Mouse (Mus musculus): Measurements from ENCODE around the gene Olfr9. TPM values are rescaled to one million over a fixed set of nuclear protein-coding genes. Genes with fewer than 3 reads are reported as not detected.

Olfr9 gene
- polyA plus RNA-seq, 1 experiment, result not detected

GRCm38 (mm10) chr10:129023319-129023718 is 34.1 kb downstream of the Olfr9 start:
- Histone ChIP-seq H3ac (ENCODE audit: control insufficient read depth, insufficient read length) (no peak overlapping the region), H3K4me3 (no peak overlapping the region), H3K4me2 (ENCODE audit: low read depth) (no peak overlapping the region), H3K36me3 (ENCODE audit: control insufficient read depth, insufficient read depth) (no peaks in the 10 kb centered on the region), H3K79me2 (ENCODE audit: control insufficient read depth, insufficient read depth) (no peaks in the 10 kb centered on the region), H3K27me3 (ENCODE audit: control insufficient read depth, insufficient read depth, insufficient read length) (no peaks in the 10 kb centered on the region)
- TF ChIP-seq SRF (IDR thresholded peaks at IDR 0.05; ENCODE audit: control insufficient read depth, insufficient read length, low read depth), result no peak
- no peak for TF ChIP-seq MYOG (IDR thresholded peaks at IDR 0.05; ENCODE audit: control insufficient read depth in 1 of 3, insufficient read depth in 1 of 3, insufficient read length in 2 of 3, low read depth in 2 of 3)
- TF ChIP-seq USF1 (IDR thresholded peaks at IDR 0.05; ENCODE audit: low read depth), result no peak
- no peak for TF ChIP-seq TCF3 (IDR thresholded peaks at IDR 0.05; ENCODE audit: insufficient read length, low read depth)
- no peak for TF ChIP-seq REST (IDR thresholded peaks at IDR 0.05; ENCODE audit: insufficient read depth, insufficient read length)
- TF ChIP-seq TCF12 (IDR thresholded peaks at IDR 0.05; ENCODE audit: insufficient read depth, poor library complexity, severe bottlenecking), result no peak
- no peak for TF ChIP-seq POLR2A (IDR thresholded peaks at IDR 0.05; ENCODE audit: insufficient read length, low read depth)
- TF ChIP-seq E2F4 (IDR thresholded peaks at IDR 0.05; ENCODE audit: insufficient read depth), result no peak
- TF ChIP-seq MYOD1 (IDR thresholded peaks at IDR 0.05; ENCODE audit: control insufficient read depth in 1 of 3, insufficient read length in 2 of 3, low read depth in 2 of 3), result no peak
- TF ChIP-seq MAX (IDR thresholded peaks at IDR 0.05; ENCODE audit: low read depth), result no peak
- TF ChIP-seq CEBPB (IDR thresholded peaks at IDR 0.05; ENCODE audit: insufficient read depth, poor library complexity, severe bottlenecking), result no peak

GRCm38 (mm10) chr10:129026018-129026662 is 36.9 kb downstream of the Olfr9 start:
- Histone ChIP-seq H3K4me3 (no peak overlapping the region), H3K27me3 (ENCODE audit: control insufficient read depth, insufficient read depth, insufficient read length) (no peaks in the 10 kb centered on the region), H3K79me2 (ENCODE audit: control insufficient read depth, insufficient read depth) (no peaks in the 10 kb centered on the region), H3ac (ENCODE audit: control insufficient read depth, insufficient read length) (no peak overlapping the region), H3K36me3 (ENCODE audit: control insufficient read depth, insufficient read depth) (no peaks in the 10 kb centered on the region), H3K4me2 (ENCODE audit: low read depth) (no peak overlapping the region)
- no peak for TF ChIP-seq POLR2A (IDR thresholded peaks at IDR 0.05; ENCODE audit: insufficient read length, low read depth)
- TF ChIP-seq TCF3 (IDR thresholded peaks at IDR 0.05; ENCODE audit: insufficient read length, low read depth), result no peak
- no peak for TF ChIP-seq MYOD1 (IDR thresholded peaks at IDR 0.05; ENCODE audit: control insufficient read depth in 1 of 3, insufficient read length in 2 of 3, low read depth in 2 of 3)
- no peak for TF ChIP-seq TCF12 (IDR thresholded peaks at IDR 0.05; ENCODE audit: insufficient read depth, poor library complexity, severe bottlenecking)
- no peak for TF ChIP-seq REST (IDR thresholded peaks at IDR 0.05; ENCODE audit: insufficient read depth, insufficient read length)
- no peak for TF ChIP-seq SRF (IDR thresholded peaks at IDR 0.05; ENCODE audit: control insufficient read depth, insufficient read length, low read depth)
- no peak for TF ChIP-seq CEBPB (IDR thresholded peaks at IDR 0.05; ENCODE audit: insufficient read depth, poor library complexity, severe bottlenecking)
- no peak for TF ChIP-seq MYOG (IDR thresholded peaks at IDR 0.05; ENCODE audit: control insufficient read depth in 1 of 3, insufficient read depth in 1 of 3, insufficient read length in 2 of 3, low read depth in 2 of 3)
- TF ChIP-seq MAX (IDR thresholded peaks at IDR 0.05; ENCODE audit: low read depth), result no peak
- no peak for TF ChIP-seq POLR2AphosphoS2 (IDR thresholded peaks at IDR 0.05; ENCODE audit: insufficient read length, low read depth)
- TF ChIP-seq E2F4 (IDR thresholded peaks at IDR 0.05; ENCODE audit: insufficient read depth), result no peak
- TF ChIP-seq USF1 (IDR thresholded peaks at IDR 0.05; ENCODE audit: low read depth), result no peak

GRCm38 (mm10) chr10:129028343-129028742 is 39.1 kb downstream of the Olfr9 start:
- H3K36me3 ChIP-seq (ENCODE audit: control insufficient read depth, insufficient read depth), result no peaks in the 10 kb centered on the region
- no peak overlapping the region for H3K4me2 ChIP-seq (ENCODE audit: low read depth)
- H3K27me3 ChIP-seq (ENCODE audit: control insufficient read depth, insufficient read depth, insufficient read length), result no peaks in the 10 kb centered on the region
- H3ac ChIP-seq (ENCODE audit: control insufficient read depth, insufficient read length), result no peak overlapping the region
- no peak overlapping the region for H3K4me3 ChIP-seq
- TF ChIP-seq E2F4 (IDR thresholded peaks at IDR 0.05; ENCODE audit: insufficient read depth) (no peak), REST (IDR thresholded peaks at IDR 0.05; ENCODE audit: insufficient read depth, insufficient read length) (no peak), MAX (IDR thresholded peaks at IDR 0.05; ENCODE audit: low read depth) (no peak), USF1 (IDR thresholded peaks at IDR 0.05; ENCODE audit: low read depth) (no peak), MYOD1 (IDR thresholded peaks at IDR 0.05; ENCODE audit: control insufficient read depth in 1 of 3, insufficient read length in 2 of 3, low read depth in 2 of 3) (no peak), POLR2AphosphoS2 (IDR thresholded peaks at IDR 0.05; ENCODE audit: insufficient read length, low read depth) (no peak), TCF12 (IDR thresholded peaks at IDR 0.05; ENCODE audit: insufficient read depth, poor library complexity, severe bottlenecking) (no peak), POLR2A (IDR thresholded peaks at IDR 0.05; ENCODE audit: insufficient read length, low read depth) (no peak), MYOG (IDR thresholded peaks at IDR 0.05; ENCODE audit: control insufficient read depth in 1 of 3, insufficient read depth in 1 of 3, insufficient read length in 2 of 3, low read depth in 2 of 3) (no peak), TCF3 (IDR thresholded peaks at IDR 0.05; ENCODE audit: insufficient read length, low read depth) (no peak), SRF (IDR thresholded peaks at IDR 0.05; ENCODE audit: control insufficient read depth, insufficient read length, low read depth) (no peak), CEBPB (IDR thresholded peaks at IDR 0.05; ENCODE audit: insufficient read depth, poor library complexity, severe bottlenecking) (no peak)
- H3K79me2 ChIP-seq (ENCODE audit: control insufficient read depth, insufficient read depth), result no peaks in the 10 kb centered on the region

- Histone ChIP-seq H3K4me2 (ENCODE audit: low read depth) (no peak within 1 kb of the TSS), H3K79me2 (ENCODE audit: control insufficient read depth, insufficient read depth) (no peaks in the 10 kb centered on the region), H3ac (ENCODE audit: control insufficient read depth, insufficient read length) (no peak within 1 kb of the TSS), H3K27me3 (ENCODE audit: control insufficient read depth, insufficient read depth, insufficient read length) (no peaks in the 10 kb centered on the region), H3K36me3 (ENCODE audit: control insufficient read depth, insufficient read depth) (no peaks in the 10 kb centered on the region), H3K4me3 (no peak within 1 kb of the TSS)
- TF ChIP-seq POLR2A (IDR thresholded peaks at IDR 0.05; ENCODE audit: insufficient read length, low read depth) (no peak), SRF (IDR thresholded peaks at IDR 0.05; ENCODE audit: control insufficient read depth, insufficient read length, low read depth) (no peak), TCF3 (IDR thresholded peaks at IDR 0.05; ENCODE audit: insufficient read length, low read depth) (no peak)
These were observed 50.6 kb downstream of the Olfr9 start, which contains the start of gene Olfr764-ps1 for GRCm38 (mm10) chr10:129039796-129040195. TSS of gene Olfr764-ps1 (minus strand) at chr10:129039896.

Other genes starting within 250 kb of the Olfr9 start
- 13.2 TPM for gene Dgka, start 244.6 kb upstream of the Olfr9 start, polyA plus RNA-seq (2012; fragmentation: generic; extraction: Trizol)
- gene Pym1, start 241.5 kb upstream of the Olfr9 start, polyA plus RNA-seq (2012; fragmentation: generic; extraction: Trizol), result 32.6 TPM
- gene Mmp19, start 198.5 kb upstream of the Olfr9 start, polyA plus RNA-seq (2012; fragmentation: generic; extraction: Trizol), result 12.1 TPM
- gene Dnajc14, start 185.4 kb upstream of the Olfr9 start, polyA plus RNA-seq (2012; fragmentation: generic; extraction: Trizol), result 39.0 TPM
- 18.7 TPM for gene Tmem198b, start 185.1 kb upstream of the Olfr9 start, polyA plus RNA-seq (2012; fragmentation: generic; extraction: Trizol)
- 40.8 TPM for gene Sarnp, start 172.1 kb upstream of the Olfr9 start, polyA plus RNA-seq (2012; fragmentation: generic; extraction: Trizol)
- gene Ormdl2, start 167.8 kb upstream of the Olfr9 start, polyA plus RNA-seq (2012; fragmentation: generic; extraction: Trizol), result 19.2 TPM
- gene Gdf11, start 97.7 kb upstream of the Olfr9 start, polyA plus RNA-seq (2012; fragmentation: generic; extraction: Trizol), result 17.9 TPM
- 2,403 TPM for gene Cd63, start 88.4 kb upstream of the Olfr9 start, polyA plus RNA-seq (2012; fragmentation: generic; extraction: Trizol)
- 63.3 TPM for gene Rdh5, start 66.5 kb upstream of the Olfr9 start, polyA plus RNA-seq (2012; fragmentation: generic; extraction: Trizol)
- gene Bloc1s1, start 65.4 kb upstream of the Olfr9 start, polyA plus RNA-seq (2012; fragmentation: generic; extraction: Trizol), result 238 TPM
- 635 TPM for gene Itga7, start 55.6 kb upstream of the Olfr9 start, polyA plus RNA-seq (2012; fragmentation: generic; extraction: Trizol)
- gene Mettl7b, start 28.4 kb upstream of the Olfr9 start, polyA plus RNA-seq (2012; fragmentation: generic; extraction: Trizol), result 0.71 TPM
- 0.05 TPM for gene Olfr763, start 21.4 kb downstream of the Olfr9 start, polyA plus RNA-seq (2012; fragmentation: generic; extraction: Trizol)
- 0.01 TPM for gene Olfr764-ps1, start 50.5 kb downstream of the Olfr9 start, polyA plus RNA-seq (2012; fragmentation: generic; extraction: Trizol)
- not detected for gene Olfr765, start 60.6 kb downstream of the Olfr9 start, polyA plus RNA-seq (2012; fragmentation: generic; extraction: Trizol)
- not detected for gene Olfr766-ps1, start 79.5 kb downstream of the Olfr9 start, polyA plus RNA-seq (2012; fragmentation: generic; extraction: Trizol)
- 0.04 TPM for gene Olfr767, start 93.5 kb downstream of the Olfr9 start, polyA plus RNA-seq (2012; fragmentation: generic; extraction: Trizol)
- 0.01 TPM for gene Olfr768, start 109.9 kb downstream of the Olfr9 start, polyA plus RNA-seq (2012; fragmentation: generic; extraction: Trizol)
- 0.04 TPM for gene Olfr769, start 128.4 kb downstream of the Olfr9 start, polyA plus RNA-seq (2012; fragmentation: generic; extraction: Trizol)
- not detected for gene Olfr770, start 149.6 kb downstream of the Olfr9 start, polyA plus RNA-seq (2012; fragmentation: generic; extraction: Trizol)
- not detected for gene Olfr771, start 175.3 kb downstream of the Olfr9 start, polyA plus RNA-seq (2012; fragmentation: generic; extraction: Trizol)
- gene Olfr772, start 188.5 kb downstream of the Olfr9 start, polyA plus RNA-seq (2012; fragmentation: generic; extraction: Trizol), result not detected
- not detected for gene Olfr773, start 198.0 kb downstream of the Olfr9 start, polyA plus RNA-seq (2012; fragmentation: generic; extraction: Trizol)
- not detected for gene Olfr774, start 246.8 kb downstream of the Olfr9 start, polyA plus RNA-seq (2012; fragmentation: generic; extraction: Trizol)

Measured in myocyte (in vitro differentiated cells).